Mouse (Mus musculus): ENCODE measurements around the gene Chic2.

- TF ChIP-seq CTCF (IDR thresholded peaks at IDR 0.05; ENCODE audit: low read depth) (peak; percentile 40), EP300 (optimal IDR thresholded peaks at IDR 0.05) (no peak)
Measured at GRCm38 (mm10) chr5:75079564-75079963, 35.0 kb upstream of the Chic2 start.
